ENCODE assay signal across 8 mouse cellular contexts in genomic region chr15:103323070-103323454, GRCm38 (mm10). TPM values are rescaled to one million over a fixed set of nuclear protein-coding genes. Genes with fewer than 3 reads are reported as not detected.
DNase-seq lines count a peak whose midpoint lies in the region; ATAC-seq and TF ChIP-seq lines count a peak whose summit lies in the region.

No protein-coding gene starts in this region.

- peak overlapping the region; percentile 64 for H3K9ac ChIP-seq in intestine, postnatal 0 days (ENCODE audit: low read depth, low read length)
- peak overlapping the region; percentile 83 for H3K9ac ChIP-seq in midbrain, embryonic 15.5 days

- H3K27me3 ChIP-seq in intestine, postnatal 0 days (replicated peaks; ENCODE audit: control insufficient read depth, insufficient read depth, low read length) = 0 out of 2 replicates have a peak, but pooled peaks cover 7% of the 10 kb centered on the region
- no peaks in the 10 kb centered on the region for H3K27me3 ChIP-seq in midbrain, embryonic 15.5 days (replicated peaks)

- H3K9me3 ChIP-seq in intestine, postnatal 0 days (ENCODE audit: control insufficient read depth) = no peaks in the 10 kb centered on the region
- H3K9me3 ChIP-seq in midbrain, embryonic 15.5 days = no peaks in the 10 kb centered on the region

- peak overlapping the region; percentile 79 for H3K27ac ChIP-seq in layer of hippocampus, adult 2 months
- no peak overlapping the region for H3K27ac ChIP-seq in bone marrow macrophage, adult 2 months (ENCODE audit: insufficient read depth, low read depth, low read length)
- no peak overlapping the region for H3K27ac ChIP-seq in embryonic fibroblast, embryonic 13.5 days (ENCODE audit: insufficient read depth, low read length)
- H3K27ac ChIP-seq in intestine, postnatal 0 days (ENCODE audit: low read depth, low read length) = no peak overlapping the region
- peak overlapping the region; percentile 73 for H3K27ac ChIP-seq in midbrain, embryonic 15.5 days

- H3K4me1 ChIP-seq in bone marrow macrophage, adult 2 months (ENCODE audit: control insufficient read depth, insufficient read depth, low read length) = peaks cover 22% of the 10 kb centered on the region
- H3K4me1 ChIP-seq in embryonic fibroblast, embryonic 13.5 days (ENCODE audit: control insufficient read depth, insufficient read depth, low read length) = peaks cover 10% of the 10 kb centered on the region; the same call in 1 of the 2 replicates
- H3K4me1 ChIP-seq in intestine, postnatal 0 days (replicated peaks; ENCODE audit: control insufficient read depth, insufficient read depth, low read length) = no peaks in the 10 kb centered on the region
- peaks cover 29% of the 10 kb centered on the region for H3K4me1 ChIP-seq in midbrain, embryonic 15.5 days

- H3K4me2 ChIP-seq in intestine, postnatal 0 days (replicated peaks; ENCODE audit: low read depth) = peak overlapping the region; percentile 95
- peak overlapping the region; percentile 66 for H3K4me2 ChIP-seq in midbrain, embryonic 15.5 days

- TF ChIP-seq CTCF in layer of hippocampus, adult 2 months (conservative IDR thresholded peaks at IDR 0.05) = no peak
- TF ChIP-seq CTCF in bone marrow macrophage, adult 2 months (IDR thresholded peaks at IDR 0.05; ENCODE audit: low read depth, low read length) = no peak
- no peak for TF ChIP-seq CTCF in embryonic fibroblast, embryonic 13.5 days (IDR thresholded peaks at IDR 0.05; ENCODE audit: borderline replicate concordance, insufficient read depth, low read length)
- no peak for TF ChIP-seq CTCF in intestine, postnatal 0 days (IDR thresholded peaks at IDR 0.05; ENCODE audit: low read depth)

- peak overlapping the region; percentile 63 for H3K4me3 ChIP-seq in layer of hippocampus, adult 2 months
- peak overlapping the region; percentile 43 for H3K4me3 ChIP-seq in bone marrow macrophage, adult 2 months (ENCODE audit: insufficient read depth, low read length)
- H3K4me3 ChIP-seq in embryonic fibroblast, embryonic 13.5 days (ENCODE audit: insufficient read depth, low read length) = peak overlapping the region; percentile 72
- H3K4me3 ChIP-seq in intestine, postnatal 0 days (ENCODE audit: low read depth, low read length) = peak overlapping the region; percentile 64
- peak overlapping the region; percentile 63 for H3K4me3 ChIP-seq in midbrain, embryonic 15.5 days

- peak; percentile 17; the same call in 1 of the 2 replicates for ATAC-seq in intestine, postnatal 0 days
- ATAC-seq in midbrain, embryonic 15.5 days (replicated peaks) = peak; percentile 77

- TF ChIP-seq POLR2A in bone marrow macrophage, adult 2 months (IDR thresholded peaks at IDR 0.05; ENCODE audit: borderline replicate concordance, low read depth, low read length) = no peak
- TF ChIP-seq POLR2A in embryonic fibroblast, embryonic 13.5 days (IDR thresholded peaks at IDR 0.05; ENCODE audit: low read depth, low read length) = no peak

- no peaks in the 10 kb centered on the region for H3K36me3 ChIP-seq in intestine, postnatal 0 days (ENCODE audit: control insufficient read depth, insufficient read depth)
- H3K36me3 ChIP-seq in midbrain, embryonic 15.5 days (replicated peaks) = peaks cover 5% of the 10 kb centered on the region; the same call in 1 of the 2 replicates

- no peak for DNase-seq in layer of hippocampus, adult 2 months (ENCODE audit: low spot score in 2 of 2)
- DNase-seq in layer of hippocampus, adult 9-10 months (ENCODE audit: low spot score) = no peak
- no peak for DNase-seq in frontal cortex, postnatal 25 days (ENCODE audit: low spot score in 2 of 2)
- DNase-seq in yolk sac, embryonic 10.5 days (ENCODE audit: low spot score) = no peak

- WGBS in intestine, postnatal 0 days = under 1% methylated on average over 19 of the region's 26 CpGs
- WGBS in midbrain, embryonic 15.5 days = 0% methylated on average over 15 of the region's 26 CpGs

RNA-seq across cellular contexts. Expression of gene Gpr84, which starts 12.7 kb away (rescaled TPM):
- total RNA-seq in layer of hippocampus, adult 2 months (2021) = under 1 TPM; 0.61 to 0.81 TPM
- polyA plus RNA-seq in bone marrow macrophage, adult 2 months (2012; ENCODE audit: insufficient read depth, insufficient read length, missing spikeins) = 1.4 and 2.7 TPM in 2 replicates
- polyA plus RNA-seq in embryonic fibroblast, embryonic 13.5 days (2011; ENCODE audit: insufficient read length, low read depth, missing spikeins) = 0.40 TPM in 1 of 2 replicates, not detected in the other
- not detected in 2 replicates for polyA plus RNA-seq in intestine, postnatal 0 days (2015; fragmentation: Nextera tagmentation; extraction: Ambion mirVana)
- polyA plus RNA-seq in midbrain, embryonic 15.5 days (2015; fragmentation: Nextera tagmentation; extraction: Ambion mirVana) = 0.31 and 0.34 TPM in 2 replicates

RNA-seq across cellular contexts. Expression of gene Zfp385a, which starts 16.8 kb away (rescaled TPM):
- 10 to 100 TPM; 40.8 to 42.2 TPM for total RNA-seq in layer of hippocampus, adult 2 months (2021)
- polyA plus RNA-seq in bone marrow macrophage, adult 2 months (2012; ENCODE audit: insufficient read depth, insufficient read length, missing spikeins) = 73.0 and 86.1 TPM in 2 replicates
- polyA plus RNA-seq in embryonic fibroblast, embryonic 13.5 days (2011; ENCODE audit: insufficient read length, low read depth, missing spikeins) = 25.0 and 27.6 TPM in 2 replicates
- polyA plus RNA-seq in intestine, postnatal 0 days (2015; fragmentation: Nextera tagmentation; extraction: Ambion mirVana) = 2.9 and 3.1 TPM in 2 replicates
- polyA plus RNA-seq in midbrain, embryonic 15.5 days (2015; fragmentation: Nextera tagmentation; extraction: Ambion mirVana) = 24.4 and 25.6 TPM in 2 replicates

RNA-seq across cellular contexts. Expression of gene Itga5, which starts 43.5 kb away (rescaled TPM):
- total RNA-seq in layer of hippocampus, adult 2 months (2021) = 1 to 10 TPM; 1.2 to 2.1 TPM
- 34.0 and 37.3 TPM in 2 replicates for polyA plus RNA-seq in bone marrow macrophage, adult 2 months (2012; ENCODE audit: insufficient read depth, insufficient read length, missing spikeins)
- 161 and 346 TPM in 2 replicates for polyA plus RNA-seq in embryonic fibroblast, embryonic 13.5 days (2011; ENCODE audit: insufficient read length, low read depth, missing spikeins)
- 25.0 and 25.8 TPM in 2 replicates for polyA plus RNA-seq in intestine, postnatal 0 days (2015; fragmentation: Nextera tagmentation; extraction: Ambion mirVana)
- polyA plus RNA-seq in midbrain, embryonic 15.5 days (2015; fragmentation: Nextera tagmentation; extraction: Ambion mirVana) = 7.3 and 8.2 TPM in 2 replicates

RNA-seq across cellular contexts. Expression of gene Copz1, which starts 50.5 kb away (rescaled TPM):
- total RNA-seq in layer of hippocampus, adult 2 months (2021) = 10 to 100 TPM; 91.0 to 96.2 TPM
- 129 and 132 TPM in 2 replicates for polyA plus RNA-seq in bone marrow macrophage, adult 2 months (2012; ENCODE audit: insufficient read depth, insufficient read length, missing spikeins)
- polyA plus RNA-seq in embryonic fibroblast, embryonic 13.5 days (2011; ENCODE audit: insufficient read length, low read depth, missing spikeins) = 141 and 143 TPM in 2 replicates
- 248 and 253 TPM in 2 replicates for polyA plus RNA-seq in intestine, postnatal 0 days (2015; fragmentation: Nextera tagmentation; extraction: Ambion mirVana)
- 197 and 203 TPM in 2 replicates for polyA plus RNA-seq in midbrain, embryonic 15.5 days (2015; fragmentation: Nextera tagmentation; extraction: Ambion mirVana)

Comparison
In these comparisons a context has a peak if more than half of its experiments do, and no peak if none do; other contexts are left out.
1. H3K27ac ChIP-seq: peak in layer of hippocampus, adult 2 months (single experiment) and midbrain, embryonic 15.5 days (single experiment); none in bone marrow macrophage, adult 2 months (single experiment), embryonic fibroblast, embryonic 13.5 days (single experiment) and intestine, postnatal 0 days (single experiment).
2. Peak in every context shown above with its lines, with median percentiles within 50 percentile points of each other: H3K4me3 ChIP-seq.